In genomic region chr4:98240289-98240688, GRCm38 (mm10) we compare ENCODE assay signal across 14 mouse cellular contexts.
"Had no signal": no experiment of that assay in that cellular context is flagged by ENCODE, and none has a peak within 500 bp of the region (broad histone marks: within the 10 kb centered on the region; RNA-seq: fewer than 3 reads in every experiment).

No protein-coding gene starts in this region.

- H3K36me3 ChIP-seq: intestine, embryonic 15.5 days; midbrain, embryonic 10.5 days; midbrain, embryonic 15.5 days had no signal

- H3K27ac ChIP-seq: intestine, embryonic 15.5 days; layer of hippocampus, adult 2 months; midbrain, embryonic 10.5 days; midbrain, embryonic 15.5 days had no signal

- H3K4me2 ChIP-seq: intestine, embryonic 15.5 days; midbrain, embryonic 15.5 days had no signal

- H3K27me3 ChIP-seq: intestine, embryonic 15.5 days; midbrain, embryonic 15.5 days had no signal

- H3K9me3 ChIP-seq: intestine, embryonic 15.5 days; midbrain, embryonic 10.5 days; midbrain, embryonic 15.5 days had no signal

- DNase-seq: kidney, adult 18-20 months; kidney, postnatal 10 days; kidney, postnatal 4 days; left cerebral cortex, postnatal 4 days; lung, adult 2 months; lung, postnatal 36 days; right cerebral cortex, adult 18-20 months; right cerebral cortex, postnatal 25 days; thymus, postnatal 36 days had no signal

- H3K4me3 ChIP-seq: intestine, embryonic 15.5 days; layer of hippocampus, adult 2 months; midbrain, embryonic 10.5 days; midbrain, embryonic 15.5 days had no signal

- H3K9ac ChIP-seq: intestine, embryonic 15.5 days; midbrain, embryonic 15.5 days had no signal

- ATAC-seq: intestine, embryonic 15.5 days; lung, postnatal 0 days; midbrain, embryonic 15.5 days had no signal
